Mouse (Mus musculus) stomach, postnatal 0 days (tissue): ENCODE measurements around the gene Btbd8. TPM values are rescaled to one million over a fixed set of nuclear protein-coding genes. Genes with fewer than 3 reads are reported as not detected.

Source experiments
- ATAC-seq: fragments of 200-750 bp; cut with Nextera tagmentation; 2 replicates; pipeline ENCODE4 v1.8.0; 2017; ENCODE audit not compliant: low FRiP score, low TSS enrichment
- DNase-seq: peaks from one replicate; pipeline ENCODE4 v3.0.0-alpha.2; 2016; ENCODE audit warnings: low spot score
- H3K27ac ChIP-seq: fragments of 300-500 bp; sonication (generic); replicated peaks from 2 replicates; pipeline ENCODE4 v1.5.1; 2014; ENCODE audit warnings: mild to moderate bottlenecking, control low read depth
- H3K27me3 ChIP-seq: fragments of 300-500 bp; sonication (generic); 2 replicates; pipeline ENCODE4 v1.6.1; 2014; ENCODE audit warnings: low read length; ENCODE audit not compliant: control insufficient read depth, insufficient read depth
- H3K36me3 ChIP-seq: fragments of 300-500 bp; sonication (generic); 2 replicates; pipeline ENCODE4 v1.6.1; 2014; ENCODE audit warnings: low read length, mixed read lengths; ENCODE audit not compliant: control insufficient read depth, insufficient read depth
- H3K4me1 ChIP-seq: fragments of 300-500 bp; sonication (generic); replicated peaks from 2 replicates; pipeline ENCODE4 v1.6.1; 2014; ENCODE audit warnings: antibody characterized with exemption; ENCODE audit not compliant: control insufficient read depth, insufficient read depth
- H3K4me2 ChIP-seq: fragments of 300-500 bp; sonication (generic); replicated peaks from 2 replicates; pipeline ENCODE4 v1.6.1; 2014; ENCODE audit warnings: low read depth, mild to moderate bottlenecking, control low read depth, moderate library complexity
- H3K4me3 ChIP-seq: fragments of 300-500 bp; sonication (generic); 2 replicates; pipeline ENCODE4 v1.5.1; 2014; ENCODE audit warnings: low read depth, low read length, control low read depth
- H3K9ac ChIP-seq: fragments of 300-500 bp; sonication (generic); 2 replicates; pipeline ENCODE4 v1.6.1; 2014; ENCODE audit warnings: mild to moderate bottlenecking, low read length, control low read depth, mixed read lengths
- H3K9me3 ChIP-seq: fragments of 300-500 bp; sonication (generic); 2 replicates; pipeline ENCODE4 v1.6.1; 2016; ENCODE audit warnings: low read length; ENCODE audit not compliant: control insufficient read depth
- CTCF ChIP-seq: IDR thresholded peaks from 2 replicates; pipeline ENCODE4 v1.5.1; 2016; ENCODE audit warnings: antibody characterized with exemption, low read depth, mild to moderate bottlenecking, moderate library complexity
- EP300 ChIP-seq: optimal IDR thresholded peaks from 2 replicates; pipeline ENCODE3; 2016; ENCODE audit warnings: antibody characterized with exemption
- WGBS: fragments of 180-500 bp; shearing (Covaris S2); extraction: QIAGEN DNeasy Blood & Tissue Kit; methylation state at CpG from one replicate; pipeline ENCODE4 v1.1.7; 2014; 5-methylcytosine and 5-hydroxymethylcytosine counted together
- polyA plus RNA-seq: library from polyadenylated mRNA; unstranded; fragments of >200 nt; fragmentation: Nextera tagmentation; extraction: Ambion mirVana; gene quantifications from 2 replicates; pipeline ENCODE4 v1.2.1, GENCODE M21; 2015

The Btbd8 gene
- polyA plus RNA-seq, 1 experiment from 2014 or later = 2.3 TPM

GRCm38 (mm10) chr5:107528856-107529255 is 91.1 kb downstream of the Btbd8 start:
- H3K36me3 ChIP-seq = no peaks in the 10 kb centered on the region
- no peaks in the 10 kb centered on the region for H3K4me1 ChIP-seq
- TF ChIP-seq CTCF (no peak), EP300 (no peak)
- H3K4me3 ChIP-seq = no peak overlapping the region
- H3K4me2 ChIP-seq = no peak overlapping the region
- H3K9ac ChIP-seq = no peak overlapping the region
- ATAC-seq = no peak
- H3K27me3 ChIP-seq = no peaks in the 10 kb centered on the region
- DNase-seq = no peak
- H3K27ac ChIP-seq = no peak overlapping the region
- no peaks in the 10 kb centered on the region for H3K9me3 ChIP-seq
- WGBS = 82% methylated on average over 3 of the region's 3 CpGs

GRCm38 (mm10) chr5:107533590-107533989 is 95.8 kb downstream of the Btbd8 start:
- Histone ChIP-seq H3K36me3 (no peaks in the 10 kb centered on the region), H3K4me3 (no peak overlapping the region), H3K9me3 (no peaks in the 10 kb centered on the region), H3K27ac (no peak overlapping the region), H3K4me1 (no peaks in the 10 kb centered on the region), H3K27me3 (no peaks in the 10 kb centered on the region), H3K9ac (no peak overlapping the region), H3K4me2 (no peak overlapping the region)
- ATAC-seq (no peak), DNase-seq (no peak)
- TF ChIP-seq EP300 = no peak
- no peak for TF ChIP-seq CTCF
- WGBS = 59% methylated on average over 2 of the region's 2 CpGs

- no peak within 1 kb of the TSS for H3K4me2 ChIP-seq
- H3K4me1 ChIP-seq = no peaks in the 10 kb centered on the region
- ATAC-seq (no peak), DNase-seq (peak; percentile 33)
- WGBS = 69% methylated on average over 15 of the region's 15 CpGs
- no peak within 1 kb of the TSS for H3K4me3 ChIP-seq
- no peaks in the 10 kb centered on the region for H3K36me3 ChIP-seq
- H3K27ac ChIP-seq = no peak within 1 kb of the TSS
- TF ChIP-seq EP300 (no peak), CTCF (no peak)
- no peaks in the 10 kb centered on the region for H3K27me3 ChIP-seq
- H3K9ac ChIP-seq = no peak within 1 kb of the TSS
- no peaks in the 10 kb centered on the region for H3K9me3 ChIP-seq
Measured at GRCm38 (mm10) chr5:107534581-107534980, 96.8 kb downstream of the Btbd8 start, which contains the start of gene 1700028K03Rik. TSS of gene 1700028K03Rik (plus strand) at chr5:107534709.

- no peaks in the 10 kb centered on the region for H3K27me3 ChIP-seq
- H3K9me3 ChIP-seq = no peaks in the 10 kb centered on the region
- no peak for ATAC-seq
- no peak overlapping the region for H3K27ac ChIP-seq
- no peak overlapping the region for H3K9ac ChIP-seq
- WGBS = 37% methylated on average over 7 of the region's 7 CpGs
- H3K4me3 ChIP-seq = no peak overlapping the region
- H3K4me1 ChIP-seq = no peaks in the 10 kb centered on the region
- H3K36me3 ChIP-seq = no peaks in the 10 kb centered on the region
- H3K4me2 ChIP-seq = no peak overlapping the region
- TF ChIP-seq CTCF (no peak), EP300 (no peak)
- no peak for DNase-seq
Measured at GRCm38 (mm10) chr5:107541696-107542095, 103.9 kb downstream of the Btbd8 start.

GRCm38 (mm10) chr5:107545927-107546326 is 108.1 kb downstream of the Btbd8 start:
- no peak overlapping the region for H3K4me2 ChIP-seq
- H3K9ac ChIP-seq = no peak overlapping the region
- H3K36me3 ChIP-seq = no peaks in the 10 kb centered on the region
- WGBS = 52% methylated on average over 4 of the region's 4 CpGs
- no peak overlapping the region for H3K4me3 ChIP-seq
- no peak overlapping the region for H3K27ac ChIP-seq
- ATAC-seq = 0 out of 2 replicates have a peak, but pooled peaks have one; percentile 10
- DNase-seq = no peak
- H3K9me3 ChIP-seq = no peaks in the 10 kb centered on the region
- no peaks in the 10 kb centered on the region for H3K27me3 ChIP-seq
- no peaks in the 10 kb centered on the region for H3K4me1 ChIP-seq
- TF ChIP-seq EP300 (no peak), CTCF (no peak)

- no peak overlapping the region for H3K9ac ChIP-seq
- no peak overlapping the region for H3K4me3 ChIP-seq
- H3K4me2 ChIP-seq = no peak overlapping the region
- H3K9me3 ChIP-seq = no peaks in the 10 kb centered on the region
- no peak for ATAC-seq
- 81% methylated on average over 3 of the region's 3 CpGs for WGBS
- H3K27ac ChIP-seq = no peak overlapping the region
- TF ChIP-seq CTCF = no peak
- TF ChIP-seq EP300 = no peak
- no peaks in the 10 kb centered on the region for H3K27me3 ChIP-seq
- no peaks in the 10 kb centered on the region for H3K36me3 ChIP-seq
- no peak for DNase-seq
- no peaks in the 10 kb centered on the region for H3K4me1 ChIP-seq
Measured at GRCm38 (mm10) chr5:107547955-107548354, 110.2 kb downstream of the Btbd8 start.
